Comparison of ENCODE assay signal across 8 mouse cellular contexts in genomic region chr16:44671551-44672421, GRCm38 (mm10). TPM values are rescaled to one million over a fixed set of nuclear protein-coding genes. Genes with fewer than 3 reads are reported as not detected.
DNase-seq lines count a peak whose midpoint lies in the region; ATAC-seq lines count a peak whose summit lies in the region.

No protein-coding gene starts in this region.

- peak overlapping the region; percentile 15; the same call in 1 of the 2 replicates for H3K9ac ChIP-seq in hindbrain, embryonic 11.5 days (ENCODE audit: low read depth, low read length)
- peak overlapping the region; percentile 54; the same call in 1 of the 2 replicates for H3K9ac ChIP-seq in midbrain, embryonic 11.5 days (ENCODE audit: low read length)

- no peaks in the 10 kb centered on the region for H3K27me3 ChIP-seq in hindbrain, embryonic 11.5 days (ENCODE audit: control insufficient read depth, insufficient read depth, low read length)
- no peaks in the 10 kb centered on the region for H3K27me3 ChIP-seq in midbrain, embryonic 11.5 days (ENCODE audit: control insufficient read depth, insufficient read depth, low read length)

- no peak overlapping the region for H3K4me3 ChIP-seq in brown adipose tissue, adult 24 weeks (ENCODE audit: insufficient read depth, low read depth, low read length)
- no peak overlapping the region for H3K4me3 ChIP-seq in hindbrain, embryonic 11.5 days (ENCODE audit: low read depth, low read length)
- no peak overlapping the region for H3K4me3 ChIP-seq in midbrain, embryonic 11.5 days (ENCODE audit: low read depth, low read length)

- H3K4me2 ChIP-seq in hindbrain, embryonic 11.5 days (replicated peaks; ENCODE audit: low read depth, low read length), result peak overlapping the region; percentile 26
- H3K4me2 ChIP-seq in midbrain, embryonic 11.5 days, result peak overlapping the region; percentile 21; the same call in 1 of the 2 replicates

- H3K27ac ChIP-seq in brown adipose tissue, adult 24 weeks (replicated peaks; ENCODE audit: low read depth, low read length), result peak overlapping the region; percentile 5; the same call in 1 of the 2 replicates
- H3K27ac ChIP-seq in hindbrain, embryonic 11.5 days (ENCODE audit: low read depth, low read length), result peak overlapping the region; percentile 93
- H3K27ac ChIP-seq in midbrain, embryonic 11.5 days (ENCODE audit: low read depth, low read length), result peak overlapping the region; percentile 86

- no peaks in the 10 kb centered on the region for H3K9me3 ChIP-seq in hindbrain, embryonic 11.5 days (ENCODE audit: control insufficient read depth, low read length)
- no peaks in the 10 kb centered on the region for H3K9me3 ChIP-seq in midbrain, embryonic 11.5 days (ENCODE audit: control insufficient read depth, low read length)

- peak; percentile 95 for ATAC-seq in hindbrain, embryonic 11.5 days (ENCODE audit: low FRiP score)
- peak; percentile 96 for ATAC-seq in midbrain, embryonic 11.5 days (ENCODE audit: low FRiP score)
- no peak for ATAC-seq in granulocyte monocyte progenitor cell, adult 5-6 weeks (replicated peaks; ENCODE audit: poor library complexity, severe bottlenecking)

- peak; percentile 88 for DNase-seq in heart, adult 11 months
- no peak for DNase-seq in heart, postnatal 36 days
- peak; percentile 77 for DNase-seq in hindbrain, embryonic 11.5 days (ENCODE audit: low spot score)
- peak; percentile 96 for DNase-seq in midbrain, embryonic 11.5 days (ENCODE audit: low spot score, missing footprints)
- no peak for DNase-seq in right cerebral cortex, postnatal 10 days (ENCODE audit: low spot score in 2 of 2)
- no peak for DNase-seq in right cerebral cortex, postnatal 36 days (ENCODE audit: low spot score in 2 of 2)

- H3K36me3 ChIP-seq in hindbrain, embryonic 11.5 days (ENCODE audit: control insufficient read depth, insufficient read depth, low read length), result no peaks in the 10 kb centered on the region
- H3K36me3 ChIP-seq in midbrain, embryonic 11.5 days (ENCODE audit: control insufficient read depth, insufficient read depth, low read length), result no peaks in the 10 kb centered on the region

- H3K4me1 ChIP-seq in brown adipose tissue, adult 24 weeks (ENCODE audit: control insufficient read depth, insufficient read depth, insufficient read length, low read length), result peaks cover 13% of the 10 kb centered on the region
- H3K4me1 ChIP-seq in hindbrain, embryonic 11.5 days (replicated peaks; ENCODE audit: control insufficient read depth, insufficient read depth, low read length), result peaks cover 2% of the 10 kb centered on the region; the same call in 1 of the 2 replicates
- H3K4me1 ChIP-seq in midbrain, embryonic 11.5 days (ENCODE audit: control insufficient read depth, insufficient read depth, low read length), result peaks cover 24% of the 10 kb centered on the region

- WGBS in hindbrain, embryonic 11.5 days, result 4% methylated on average over 22 of the region's 22 CpGs
- 3% methylated on average over 22 of the region's 22 CpGs for WGBS in midbrain, embryonic 11.5 days

- intact Hi-C loops in heart, postnatal 36 days (cut with DNase I), result no loop called here

RNA-seq across cellular contexts. Expression of gene Nepro, which starts 52.3 kb away (rescaled TPM):
- 1 to 10 TPM; 5.1 to 5.7 TPM for total RNA-seq in heart, postnatal 36 days (2021)
- 4.0 and 6.1 TPM in 2 replicates for polyA plus RNA-seq in brown adipose tissue, adult 24 weeks (2012; ENCODE audit: insufficient read depth, insufficient read length, missing spikeins)
- polyA plus RNA-seq in hindbrain, embryonic 11.5 days (2014; fragmentation: Nextera tagmentation; extraction: Ambion mirVana), result 10.6 and 13.1 TPM in 2 replicates
- polyA plus RNA-seq in midbrain, embryonic 11.5 days (2014; fragmentation: Nextera tagmentation; extraction: Ambion mirVana), result 10.5 and 11.8 TPM in 2 replicates
- total RNA-seq in granulocyte monocyte progenitor cell, adult 5-6 weeks (2014; fragmentation: Nextera tagmentation), result 10.0 and 18.7 TPM in 2 replicates
- 16.9 and 22.4 TPM in 2 replicates for total RNA-seq in granulocyte monocyte progenitor cell, adult 5-6 weeks (2017)

Comparison
In these comparisons a context has a peak if more than half of its experiments do, and no peak if none do; other contexts are left out.
1. DNase-seq: peak in heart, adult 11 months (single experiment), hindbrain, embryonic 11.5 days (single experiment) and midbrain, embryonic 11.5 days (single experiment); none in heart, postnatal 36 days (0 of 2), right cerebral cortex, postnatal 10 days (0 of 2) and right cerebral cortex, postnatal 36 days (0 of 2).
2. H3K27ac ChIP-seq: peak in every context shown above with its lines; median percentile 93 in hindbrain, embryonic 11.5 days; 86 in midbrain, embryonic 11.5 days; 5 in brown adipose tissue, adult 24 weeks.